Mouse (Mus musculus): ENCODE data around the gene Gm15217. TPM values are rescaled to one million over a fixed set of nuclear protein-coding genes. Genes with fewer than 3 reads are reported as not detected.

Gene Gm15217
- polyA plus RNA-seq, 1 experiment from 2014 or later = 1.2 TPM

DNA sequence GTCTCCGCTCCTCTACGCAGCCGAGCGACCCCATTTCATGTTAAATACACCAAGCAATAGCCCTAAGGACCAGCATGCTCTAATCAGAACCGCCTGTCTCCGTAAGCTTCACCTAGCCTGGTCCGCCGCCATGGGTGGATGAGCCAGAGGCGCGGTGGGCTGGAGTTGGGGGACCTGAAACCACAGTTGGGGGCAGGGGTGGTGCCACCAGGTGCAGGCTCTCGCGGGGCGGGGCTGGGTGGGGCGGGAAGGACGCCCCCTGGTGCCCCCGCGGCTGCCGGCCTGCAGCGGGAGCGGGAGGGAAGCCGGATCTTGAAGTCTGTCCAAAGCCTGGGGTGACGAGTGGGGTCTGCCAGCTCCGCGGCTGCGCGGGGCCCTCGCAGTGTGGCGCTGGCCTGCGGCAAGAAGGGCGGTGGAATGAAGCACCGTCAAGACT lies 1.1 kb downstream of the Gm15217 start:
- 0 out of 2 replicates have a peak, but pooled peaks have one; percentile 41 for ATAC-seq (replicated peaks; ENCODE audit: low FRiP score, low TSS enrichment, low read depth)
- Histone ChIP-seq H3K4me1 (replicated peaks; ENCODE audit: control insufficient read depth, insufficient read depth, low read length) (peaks cover 13% of the 10 kb centered on the region), H3K9me3 (ENCODE audit: control insufficient read depth, low read length) (no peaks in the 10 kb centered on the region), H3K4me2 (ENCODE audit: low read length) (peak overlapping the region; percentile 49), H3K9ac (ENCODE audit: low read length) (no peak overlapping the region), H3K27ac (ENCODE audit: low read depth) (no peak overlapping the region), H3K27me3 (replicated peaks; ENCODE audit: control insufficient read depth, insufficient read depth, low read length) (0 out of 2 replicates have a peak, but pooled peaks cover 11% of the 10 kb centered on the region), H3K4me3 (ENCODE audit: low read depth, low read length) (peak overlapping the region; percentile 15; the same call in 1 of the 2 replicates), H3K36me3 (ENCODE audit: control insufficient read depth, insufficient read depth, low read length) (peaks cover 25% of the 10 kb centered on the region)
- 23% methylated on average over 31 of the region's 31 CpGs for WGBS
- no peak for DNase-seq (ENCODE audit: low spot score)

DNA sequence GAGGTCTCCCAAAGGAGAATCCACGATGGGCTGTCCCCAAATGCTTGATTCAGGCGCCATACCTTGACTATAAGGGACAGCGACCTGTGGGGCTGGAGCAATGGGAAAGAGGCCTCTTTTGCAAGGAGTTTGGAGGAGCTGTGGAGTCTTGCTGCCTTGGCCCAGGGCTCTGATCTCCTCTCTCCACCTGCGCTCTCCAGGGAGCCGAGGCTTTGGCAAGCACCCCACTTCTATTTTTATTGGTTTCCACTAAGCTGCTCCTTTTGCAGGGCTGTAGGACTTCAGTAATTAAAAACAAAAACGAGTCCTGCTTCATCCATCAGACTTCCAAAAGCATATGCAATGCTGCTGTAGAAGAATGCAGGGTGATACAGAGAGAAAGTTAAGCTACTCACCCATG lies 2.2 kb downstream of the Gm15217 start:
- H3K4me1 ChIP-seq (replicated peaks; ENCODE audit: control insufficient read depth, insufficient read depth, low read length) = peaks cover 13% of the 10 kb centered on the region

DNA sequence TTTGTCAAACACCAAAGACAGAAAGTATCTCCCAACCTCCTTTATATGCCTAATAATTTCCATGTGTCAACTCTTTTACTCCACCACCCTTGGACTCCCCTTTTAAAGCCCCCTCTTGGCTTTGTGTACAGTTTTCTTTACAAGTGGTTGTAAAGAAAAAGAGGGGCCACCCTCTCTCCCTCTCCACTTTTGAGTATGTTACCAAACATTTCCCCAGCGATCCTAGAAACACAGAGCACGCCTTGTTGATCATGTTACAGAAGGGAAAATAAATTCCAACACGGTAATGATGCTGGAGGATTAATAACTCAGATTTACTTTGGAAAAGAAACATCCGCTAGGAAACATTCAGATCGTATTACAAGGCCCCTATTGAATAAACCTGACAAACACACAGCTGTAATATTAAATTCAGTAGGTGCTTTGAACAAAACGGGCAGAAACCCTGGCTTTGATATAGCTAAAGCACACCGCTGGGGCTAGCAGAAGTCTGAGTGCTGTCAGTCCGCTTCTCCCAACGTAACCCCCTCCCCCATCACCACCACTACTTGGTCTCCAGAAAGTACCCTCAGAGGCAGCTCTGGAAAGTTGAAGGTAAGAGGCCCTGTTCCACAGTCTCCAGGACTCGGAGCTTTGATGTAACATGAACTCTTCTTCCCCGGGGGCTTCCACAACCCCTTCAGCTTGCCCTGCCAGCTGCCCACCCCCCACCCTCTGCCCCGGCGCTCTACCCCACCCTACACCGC lies 5.9 kb downstream of the Gm15217 start:
- Histone ChIP-seq H3K4me3 (ENCODE audit: low read depth, low read length) (peak overlapping the region; percentile 60), H3K27ac (ENCODE audit: low read depth) (peak overlapping the region; percentile 91; the same call in 1 of the 2 replicates), H3K9me3 (ENCODE audit: control insufficient read depth, low read length) (no peaks in the 10 kb centered on the region), H3K27me3 (replicated peaks; ENCODE audit: control insufficient read depth, insufficient read depth, low read length) (peaks cover 22% of the 10 kb centered on the region), H3K9ac (ENCODE audit: low read length) (peak overlapping the region; percentile 63), H3K4me2 (ENCODE audit: low read length) (peak overlapping the region; percentile 73), H3K4me1 (replicated peaks; ENCODE audit: control insufficient read depth, insufficient read depth, low read length) (peaks cover 13% of the 10 kb centered on the region), H3K36me3 (ENCODE audit: control insufficient read depth, insufficient read depth, low read length) (peaks cover 25% of the 10 kb centered on the region)
- DNase-seq (ENCODE audit: low spot score) (no peak), ATAC-seq (replicated peaks; ENCODE audit: low FRiP score, low TSS enrichment, low read depth) (no peak)
- WGBS = 11% methylated on average over 14 of the region's 14 CpGs

More for the DNA sequence above, 2.2 kb downstream of the Gm15217 start:
- Histone ChIP-seq H3K27ac (ENCODE audit: low read depth) (no peak overlapping the region), H3K9ac (ENCODE audit: low read length) (no peak overlapping the region), H3K4me2 (ENCODE audit: low read length) (no peak overlapping the region), H3K36me3 (ENCODE audit: control insufficient read depth, insufficient read depth, low read length) (peaks cover 25% of the 10 kb centered on the region), H3K4me3 (ENCODE audit: low read depth, low read length) (no peak overlapping the region), H3K9me3 (ENCODE audit: control insufficient read depth, low read length) (no peaks in the 10 kb centered on the region), H3K27me3 (replicated peaks; ENCODE audit: control insufficient read depth, insufficient read depth, low read length) (0 out of 2 replicates have a peak, but pooled peaks cover 11% of the 10 kb centered on the region)
- ATAC-seq (replicated peaks; ENCODE audit: low FRiP score, low TSS enrichment, low read depth) (no peak), DNase-seq (ENCODE audit: low spot score) (no peak)
- WGBS = 47% methylated on average over 6 of the region's 6 CpGs

DNA sequence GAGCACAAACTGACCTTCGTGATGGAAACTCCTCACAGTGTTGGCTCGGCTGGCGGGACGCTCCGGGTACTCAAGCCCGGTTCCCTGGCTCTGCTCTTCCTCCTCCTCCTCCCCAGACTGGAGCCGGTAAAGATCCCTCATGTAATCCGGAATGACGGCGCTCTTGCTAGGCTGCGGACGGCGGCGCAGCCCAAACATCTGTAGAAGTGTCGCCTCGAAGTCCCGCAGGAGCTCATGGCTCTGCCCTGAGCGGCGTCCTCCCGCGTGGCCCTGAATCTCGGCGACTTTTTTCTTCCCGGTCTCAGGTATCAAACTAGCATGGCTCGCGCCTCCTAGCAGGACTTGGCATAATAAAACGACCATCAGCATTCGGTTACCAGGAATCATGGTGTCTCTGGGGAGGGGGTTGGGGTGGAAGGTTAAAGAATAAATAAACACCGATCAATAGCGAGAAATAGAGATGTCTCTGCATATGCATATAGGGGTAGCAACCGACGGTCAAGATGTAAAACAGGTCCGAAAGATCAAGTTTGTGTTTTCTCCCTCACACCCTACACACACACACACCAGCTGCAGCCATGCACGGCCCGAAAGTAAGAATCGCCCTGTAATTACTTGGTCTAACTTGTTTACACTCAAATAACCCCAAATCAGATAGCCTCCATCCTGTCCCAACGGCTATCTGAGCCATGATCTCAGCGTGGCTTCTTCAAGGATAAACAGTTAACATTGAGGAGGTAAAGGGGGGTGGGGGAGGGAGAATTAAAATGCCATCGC lies 6.7 kb downstream of the Gm15217 start:
- peak overlapping the region; percentile 73 for H3K4me2 ChIP-seq (ENCODE audit: low read length)
- DNase-seq (ENCODE audit: low spot score) = peak; percentile 72
- H3K4me3 ChIP-seq (ENCODE audit: low read depth, low read length) = peak overlapping the region; percentile 60
- ATAC-seq (replicated peaks; ENCODE audit: low FRiP score, low TSS enrichment, low read depth) = no peak
- H3K36me3 ChIP-seq (ENCODE audit: control insufficient read depth, insufficient read depth, low read length) = peaks cover 25% of the 10 kb centered on the region
- H3K9ac ChIP-seq (ENCODE audit: low read length) = peak overlapping the region; percentile 63
- H3K27me3 ChIP-seq (replicated peaks; ENCODE audit: control insufficient read depth, insufficient read depth, low read length) = peaks cover 27% of the 10 kb centered on the region
- 1% methylated on average over 39 of the region's 39 CpGs for WGBS
- no peaks in the 10 kb centered on the region for H3K9me3 ChIP-seq (ENCODE audit: control insufficient read depth, low read length)
- H3K4me1 ChIP-seq (replicated peaks; ENCODE audit: control insufficient read depth, insufficient read depth, low read length) = peaks cover 6% of the 10 kb centered on the region; the same call in 1 of the 2 replicates
- peak overlapping the region; percentile 91 for H3K27ac ChIP-seq (ENCODE audit: low read depth)

DNA sequence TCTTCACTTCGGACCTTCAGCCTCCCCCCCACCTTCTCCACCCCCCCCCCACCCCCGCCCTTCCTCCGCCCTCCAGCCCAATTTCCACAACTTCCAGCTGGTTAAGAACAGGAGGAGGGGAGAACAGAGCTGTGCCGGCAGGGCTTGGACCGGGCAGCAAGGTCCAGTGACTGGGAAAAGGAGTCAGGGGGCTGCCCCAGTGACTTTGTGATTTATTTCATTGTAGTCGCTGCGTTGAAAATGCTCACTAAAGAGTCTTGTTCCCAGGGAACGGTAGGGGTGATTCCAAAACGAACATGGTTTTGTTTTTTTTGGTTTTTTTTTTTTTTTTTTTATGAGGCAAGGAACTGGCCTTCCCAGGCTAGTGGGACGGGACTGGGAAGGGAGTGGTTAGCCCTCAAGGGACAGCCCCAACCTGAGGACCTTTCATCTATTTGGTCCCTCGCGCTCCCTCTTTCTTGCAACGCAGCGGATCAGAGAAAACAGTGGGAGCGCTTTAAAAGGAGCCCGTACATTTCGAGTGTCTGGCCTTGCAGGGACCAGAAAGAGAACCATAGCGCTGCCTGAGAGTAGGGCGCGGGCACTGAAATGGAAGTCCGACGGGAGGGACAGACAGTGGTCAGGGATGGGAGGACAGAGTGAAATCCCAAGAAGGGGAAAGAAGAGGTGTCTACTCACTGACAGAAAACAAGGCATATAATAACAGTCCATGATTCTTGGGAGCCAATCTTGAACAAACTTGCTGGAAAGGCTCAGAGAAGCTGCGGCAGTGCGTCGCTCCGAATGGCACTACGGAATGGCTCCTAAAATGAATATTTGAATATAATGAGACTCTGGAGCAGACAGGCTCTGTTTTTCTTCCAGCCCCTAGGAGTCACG lies 7.5 kb downstream of the Gm15217 start:
- Histone ChIP-seq H3K36me3 (ENCODE audit: control insufficient read depth, insufficient read depth, low read length) (peaks cover 21% of the 10 kb centered on the region), H3K4me3 (ENCODE audit: low read depth, low read length) (peak overlapping the region; percentile 60), H3K9ac (ENCODE audit: low read length) (peak overlapping the region; percentile 63), H3K27ac (ENCODE audit: low read depth) (peak overlapping the region; percentile 91), H3K4me1 (replicated peaks; ENCODE audit: control insufficient read depth, insufficient read depth, low read length) (no peaks in the 10 kb centered on the region), H3K27me3 (replicated peaks; ENCODE audit: control insufficient read depth, insufficient read depth, low read length) (peaks cover 25% of the 10 kb centered on the region), H3K4me2 (ENCODE audit: low read length) (peak overlapping the region; percentile 73), H3K9me3 (ENCODE audit: control insufficient read depth, low read length) (no peaks in the 10 kb centered on the region)
- WGBS = 1% methylated on average over 28 of the region's 28 CpGs
- DNase-seq (ENCODE audit: low spot score) = peak; percentile 91
- no peak; the same call in 1 of the 2 replicates for ATAC-seq (replicated peaks; ENCODE audit: low FRiP score, low TSS enrichment, low read depth)

DNA sequence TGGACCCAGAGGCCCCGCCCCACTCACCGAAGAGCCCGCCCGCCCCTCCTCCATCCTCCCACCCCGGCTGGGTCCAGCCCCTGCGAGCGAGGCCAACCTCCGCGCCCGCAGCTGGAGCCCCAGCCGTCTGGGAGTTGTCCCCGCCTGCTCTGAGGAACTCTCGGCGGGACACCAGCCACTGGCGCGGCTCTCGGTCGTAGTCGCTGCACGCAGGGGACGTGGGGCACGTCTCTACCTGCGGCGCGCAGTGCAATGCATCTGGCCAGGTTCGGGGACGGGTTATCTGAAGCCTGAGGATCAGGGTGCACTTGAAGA lies 8.1 kb downstream of the Gm15217 start:
- Histone ChIP-seq H3K27me3 (replicated peaks; ENCODE audit: control insufficient read depth, insufficient read depth, low read length) (peaks cover 25% of the 10 kb centered on the region), H3K27ac (ENCODE audit: low read depth) (peak overlapping the region; percentile 91)
- WGBS = under 1% methylated on average over 26 of the region's 27 CpGs

DNA sequence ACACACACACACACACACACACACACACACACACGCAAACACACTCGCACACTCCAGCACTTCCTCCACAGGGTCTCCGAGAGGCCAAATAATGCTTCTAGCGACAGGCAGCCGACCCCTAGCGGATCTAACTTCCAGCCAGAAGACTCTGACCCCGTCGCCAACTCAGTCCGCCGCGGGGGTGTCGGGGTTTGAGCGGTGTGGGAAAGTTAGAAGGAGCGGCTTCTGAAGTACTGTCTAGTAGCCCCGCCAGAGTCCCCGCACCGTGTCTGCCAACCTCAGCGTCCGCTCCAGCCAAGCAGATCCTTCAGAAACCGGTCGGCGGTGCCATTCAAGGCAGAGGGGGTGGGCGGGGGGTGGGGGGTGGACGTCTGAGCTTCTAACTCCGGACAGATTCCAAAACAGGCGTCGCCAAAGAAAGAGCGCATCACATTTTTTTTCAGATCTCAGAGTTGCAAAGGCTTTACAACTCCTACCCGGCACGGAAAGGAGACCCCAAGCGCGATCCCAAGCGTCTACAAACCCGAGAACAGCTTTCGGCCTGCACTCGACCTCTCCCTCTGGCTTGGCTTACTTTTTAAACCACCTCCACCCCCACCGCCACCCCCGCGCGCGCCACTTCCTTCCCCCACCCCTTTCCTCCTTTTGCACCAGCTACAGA lies 8.7 kb downstream of the Gm15217 start:
- ATAC-seq (replicated peaks; ENCODE audit: low FRiP score, low TSS enrichment, low read depth) (peak; percentile 13; the same call in 1 of the 2 replicates), DNase-seq (ENCODE audit: low spot score) (peak; percentile 88)
- Histone ChIP-seq H3K9me3 (ENCODE audit: control insufficient read depth, low read length) (no peaks in the 10 kb centered on the region), H3K4me2 (ENCODE audit: low read length) (peak overlapping the region; percentile 73), H3K4me3 (ENCODE audit: low read depth, low read length) (peak overlapping the region; percentile 60), H3K36me3 (ENCODE audit: control insufficient read depth, insufficient read depth, low read length) (peaks cover 13% of the 10 kb centered on the region; the same call in 1 of the 2 replicates), H3K9ac (ENCODE audit: low read length) (peak overlapping the region; percentile 86), H3K27me3 (replicated peaks; ENCODE audit: control insufficient read depth, insufficient read depth, low read length) (peaks cover 25% of the 10 kb centered on the region), H3K27ac (ENCODE audit: low read depth) (peak overlapping the region; percentile 91), H3K4me1 (replicated peaks; ENCODE audit: control insufficient read depth, insufficient read depth, low read length) (no peaks in the 10 kb centered on the region)
- under 1% methylated on average over 41 of the region's 41 CpGs for WGBS

More for the DNA sequence above, 8.1 kb downstream of the Gm15217 start:
- H3K4me2 ChIP-seq (ENCODE audit: low read length) = peak overlapping the region; percentile 73
- DNase-seq (ENCODE audit: low spot score) (no peak), ATAC-seq (replicated peaks; ENCODE audit: low FRiP score, low TSS enrichment, low read depth) (peak; percentile 89)
- H3K9ac ChIP-seq (ENCODE audit: low read length) = peak overlapping the region; percentile 86
- peaks cover 18% of the 10 kb centered on the region for H3K36me3 ChIP-seq (ENCODE audit: control insufficient read depth, insufficient read depth, low read length)
- peak overlapping the region; percentile 60 for H3K4me3 ChIP-seq (ENCODE audit: low read depth, low read length)
- H3K4me1 ChIP-seq (replicated peaks; ENCODE audit: control insufficient read depth, insufficient read depth, low read length) = no peaks in the 10 kb centered on the region
- no peaks in the 10 kb centered on the region for H3K9me3 ChIP-seq (ENCODE audit: control insufficient read depth, low read length)
